Mouse (Mus musculus): Measurements from ENCODE around the gene Dupd1.
"Not testable (repeated sequence)": the region's sequence is repeated elsewhere in the genome, so short reads cannot be mapped to it uniquely, and the experiment has no call there.

The Dupd1 gene

DNA sequence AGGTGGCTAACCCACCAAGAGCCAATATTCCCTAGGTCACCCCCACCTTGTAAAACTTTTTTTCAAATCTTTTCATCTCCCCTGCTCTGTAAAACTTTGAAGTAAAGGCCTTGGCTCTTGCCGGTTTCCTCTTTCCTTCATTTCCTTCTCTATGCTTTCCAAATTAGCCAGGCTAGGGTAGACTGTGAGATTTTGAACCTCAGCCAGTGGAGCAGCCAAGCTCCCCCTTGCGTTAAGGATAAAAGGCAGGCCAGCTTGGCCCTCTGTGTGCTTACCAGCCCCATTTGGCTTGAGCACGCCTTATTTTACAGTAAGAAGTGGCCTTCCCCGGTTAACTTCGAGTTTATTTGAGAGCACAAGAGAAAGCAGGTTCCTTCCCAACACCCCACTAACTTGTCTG, 39.9 kb downstream of the Dupd1 start:
- DNase-seq (ENCODE audit: low read depth), result no peak

GRCm38 (mm10) chr14:21673100-21673499, 41.3 kb downstream of the Dupd1 start:
- no peak for DNase-seq (ENCODE audit: low read depth)

- not testable (repeated sequence) for DNase-seq (ENCODE audit: low read depth)
These were observed 43.9 kb downstream of the Dupd1 start for GRCm38 (mm10) chr14:21670422-21671006.

- DNase-seq (ENCODE audit: low read depth), result no peak
These were observed 44.5 kb downstream of the Dupd1 start for GRCm38 (mm10) chr14:21669633-21670421.

GRCm38 (mm10) chr14:21669218-21669617, 45.2 kb downstream of the Dupd1 start:
- DNase-seq (ENCODE audit: low read depth), result no peak

DNA sequence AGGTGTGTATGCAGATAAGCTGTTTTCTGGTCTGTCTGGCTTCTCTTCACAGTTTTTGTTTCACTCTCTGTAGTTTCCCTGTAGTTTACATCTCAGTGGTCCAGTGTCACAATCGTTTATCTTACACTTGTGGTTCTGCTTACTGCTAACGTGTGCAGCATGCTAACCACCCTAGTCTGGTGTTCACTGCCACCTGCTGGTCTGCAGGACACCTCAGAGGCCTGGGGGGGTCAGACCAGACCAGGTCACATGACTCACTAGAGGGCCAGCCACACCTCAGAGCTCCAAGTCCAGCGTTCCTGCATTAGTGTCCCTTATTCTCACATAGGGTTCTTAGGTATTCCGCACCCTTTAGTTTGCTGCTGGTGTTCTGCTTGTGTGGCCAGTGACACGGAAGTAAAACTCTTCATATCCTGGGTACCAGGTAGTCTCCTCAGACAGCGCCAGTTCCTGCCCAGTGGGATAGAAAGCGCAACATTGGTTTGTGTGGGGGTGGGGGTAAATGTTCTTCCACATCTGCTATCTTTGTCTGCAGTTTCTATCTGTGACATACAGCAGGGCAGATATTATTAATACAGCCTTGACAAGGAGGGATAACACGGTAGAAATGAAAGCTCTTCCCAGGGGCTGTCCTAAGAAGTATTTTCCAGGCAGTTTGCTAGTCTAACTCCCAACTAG, 51.8 kb downstream of the Dupd1 start:
- DNase-seq (ENCODE audit: low read depth), result no peak

- peak; percentile 48 for DNase-seq (ENCODE audit: low read depth)
These were observed 54.7 kb downstream of the Dupd1 start for GRCm38 (mm10) chr14:21659652-21660051.

- no peak for DNase-seq (ENCODE audit: low read depth)
These were observed 55.2 kb downstream of the Dupd1 start for GRCm38 (mm10) chr14:21659155-21659554.

- DNase-seq (ENCODE audit: low read depth), result peak; percentile 30
These were observed 60.6 kb downstream of the Dupd1 start for GRCm38 (mm10) chr14:21653813-21654212.

DNA sequence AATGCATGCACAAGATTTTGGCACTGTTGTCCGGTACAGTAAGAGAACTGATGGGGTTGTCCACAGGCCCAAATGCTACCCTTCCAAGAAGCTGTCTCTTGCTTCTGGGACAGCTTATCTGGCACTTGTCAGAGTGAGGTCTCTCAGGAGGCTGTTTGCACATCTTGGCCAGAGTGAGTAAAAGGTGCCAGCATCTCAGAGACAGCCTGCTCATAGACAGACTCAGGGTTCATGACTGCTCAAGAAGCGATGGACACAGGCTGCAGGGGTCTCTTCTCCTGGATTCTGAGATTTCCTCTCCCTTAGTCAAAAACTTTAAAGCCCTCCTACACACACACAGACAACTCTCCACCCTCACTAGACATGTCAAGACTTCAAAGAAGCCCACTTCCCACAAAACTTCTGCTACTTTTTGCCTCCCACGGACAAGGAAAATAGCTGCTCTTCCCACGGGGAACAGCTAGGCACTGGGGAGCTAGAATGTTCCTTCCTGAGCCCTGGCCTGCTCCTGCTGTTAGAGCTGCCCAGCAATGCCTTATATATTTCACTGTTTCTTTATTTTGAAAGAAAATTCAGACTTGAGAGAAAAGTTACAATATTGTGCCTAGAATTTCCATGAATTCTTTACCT, 73.5 kb downstream of the Dupd1 start:
- no peak for DNase-seq (ENCODE audit: low read depth)

GRCm38 (mm10) chr14:21636548-21636947, 77.8 kb downstream of the Dupd1 start:
- DNase-seq (ENCODE audit: low read depth), result no peak

- no peak for DNase-seq (ENCODE audit: low read depth)
These were observed 82.6 kb downstream of the Dupd1 start for GRCm38 (mm10) chr14:21631665-21632200.
